20 mouse cellular contexts compared by ENCODE assay signal in the genomic region with DNA sequence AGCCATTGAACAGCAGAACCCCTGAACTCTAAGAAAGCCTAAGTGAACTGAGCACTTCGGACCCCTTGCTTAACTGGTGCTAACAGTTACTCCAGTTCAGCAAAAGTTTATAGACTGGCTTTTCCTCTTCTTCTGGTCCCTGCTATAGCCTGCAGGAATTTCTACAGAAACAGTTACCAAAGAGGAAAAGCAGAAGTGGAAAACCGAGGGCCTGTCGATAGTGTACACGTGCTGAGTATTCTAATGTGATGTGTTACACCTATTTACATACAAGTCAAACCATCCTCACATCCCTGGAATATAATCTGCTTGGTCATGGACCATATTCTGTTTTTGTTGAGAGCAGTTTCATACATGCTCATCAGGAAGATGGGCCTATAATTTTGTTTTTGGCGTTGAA. TPM values are rescaled to one million over a fixed set of nuclear protein-coding genes. Genes with fewer than 3 reads are reported as not detected.
A peak's percentile ranks its signal among the peaks of the same experiment; 100 is the strongest.
DNase-seq lines count a peak whose midpoint lies in the region; TF ChIP-seq lines count a peak whose summit lies in the region.
"Had no signal": no experiment of that assay in that cellular context is flagged by ENCODE, and none has a peak within 500 bp of the region (broad histone marks: within the 10 kb centered on the region; RNA-seq: fewer than 3 reads in every experiment).

No protein-coding gene starts in this region.

- no peak overlapping the region for H3K9ac ChIP-seq in CH12.LX (ENCODE audit: insufficient read depth, low read depth)

- in situ Hi-C loops in CH12.LX (cut with MboI; ENCODE audit: low pct_ligation_motif_present, low pct_unique_long_range_greater_than_20kb, low sequenced_read_pairs) = no loop called here

- intact Hi-C loops in left cerebral cortex, adult 2 months (cut with DNase I) = no loop called here

- no peak for TF ChIP-seq RAD21 in CH12.LX (IDR thresholded peaks at IDR 0.05; ENCODE audit: low read depth, low read length)

- no peak overlapping the region for H3K27ac ChIP-seq in heart, embryonic 10.5 days
- H3K27ac ChIP-seq in CH12.LX (ENCODE audit: insufficient read depth, low read depth) = no peak overlapping the region
- H3K27ac ChIP-seq in left cerebral cortex, adult 2 months = no peak overlapping the region

- no peak for TF ChIP-seq EP300 in CH12.LX (IDR thresholded peaks at IDR 0.05; ENCODE audit: low read length)

- 90% methylated on average over 5 of the region's 5 CpGs for WGBS in heart, embryonic 10.5 days

- no peak for TF ChIP-seq CTCF in CH12.LX (conservative IDR thresholded peaks at IDR 0.05 in 1 of 2, IDR thresholded peaks at IDR 0.05 in 1 of 2; ENCODE audit: low read depth in 2 of 2, low read length in 2 of 2)
- no peak for TF ChIP-seq CTCF in left cerebral cortex, adult 2 months (IDR thresholded peaks at IDR 0.05)

- H3K27me3 ChIP-seq in heart, embryonic 10.5 days (ENCODE audit: insufficient read depth, poor library complexity, severe bottlenecking) = no peaks in the 10 kb centered on the region
- no peaks in the 10 kb centered on the region for H3K27me3 ChIP-seq in CH12.LX (replicated peaks)

- no peaks in the 10 kb centered on the region for H3K79me2 ChIP-seq in CH12.LX (replicated peaks; ENCODE audit: control insufficient read depth, extremely low read depth, insufficient read depth, poor library complexity, severe bottlenecking)

- H3K36me3 ChIP-seq in heart, embryonic 10.5 days = no peaks in the 10 kb centered on the region
- H3K36me3 ChIP-seq in CH12.LX (replicated peaks in 1 of 2; ENCODE audit: control insufficient read depth in 1 of 2, insufficient read depth in 1 of 2, low read length in 1 of 2) = no peaks in the 10 kb centered on the region
- H3K36me3 ChIP-seq: G1E had no signal

- no peaks in the 10 kb centered on the region for H3K9me3 ChIP-seq in heart, embryonic 10.5 days
- no peaks in the 10 kb centered on the region for H3K9me3 ChIP-seq in CH12.LX (replicated peaks; ENCODE audit: low read length)
- H3K9me3 ChIP-seq: G1E had no signal

- dilution Hi-C loops in CH12.LX (cut with MboI; ENCODE audit: extremely low pct_ligation_motif_present, extremely low pct_unique_long_range_greater_than_20kb, low sequenced_read_pairs) = no loop called here

- no peak overlapping the region for H3K4me3 ChIP-seq in heart, embryonic 10.5 days
- no peak overlapping the region for H3K4me3 ChIP-seq in CH12.LX (replicated peaks in 1 of 3; ENCODE audit: low read depth in 2 of 3, low read length in 2 of 3, poor library complexity in 1 of 3)
- no peak overlapping the region for H3K4me3 ChIP-seq in left cerebral cortex, adult 2 months

- H3K4me2 ChIP-seq in CH12.LX (ENCODE audit: insufficient read depth, low read depth, poor library complexity, severe bottlenecking) = no peak overlapping the region

- no peak for TF ChIP-seq POLR2A in CH12.LX (IDR thresholded peaks at IDR 0.05; ENCODE audit: low read depth, low read length)

- peaks cover 16% of the 10 kb centered on the region for H3K4me1 ChIP-seq in heart, embryonic 10.5 days
- H3K4me1 ChIP-seq in CH12.LX (ENCODE audit: control insufficient read depth in 1 of 2, insufficient read depth in 2 of 2) = peaks cover 0 to 5% of the 10 kb centered on the region in 2 experiments; a peak in 1 of 4 replicates

- peak; percentile 55 for DNase-seq in heart, embryonic 10.5 days (ENCODE audit: low spot score)
- DNase-seq in heart, adult 9 months (ENCODE audit: low spot score in 2 of 2) = no peak
- DNase-seq in CH12.LX (ENCODE audit: extremely low read depth) = no peak
- DNase-seq in left cerebral cortex, adult 2 months (ENCODE audit: extremely low spot score in 1 of 2, low spot score in 2 of 2) = no peak
- DNase-seq: adrenal gland, adult 2 months; adrenal gland, adult 8-10 months; adrenal gland, postnatal 10 days; adrenal gland, postnatal 14 days; adrenal gland, postnatal 25 days; adrenal gland, postnatal 36 days; B cell, adult 2 months; cerebellum, adult 11 months; cerebellum, adult 11-12 months; cerebellum, adult 18-20 months; cerebellum, adult 2 months had no signal

TF ChIP-seq in CH12.LX, 34 proteins besides CTCF, POLR2A, EP300 and RAD21:
- no peak for TF ChIP-seq IRF4 (IDR thresholded peaks at IDR 0.05; ENCODE audit: low read depth, low read length)
- peak; percentile 52 for TF ChIP-seq BHLHE40 (IDR thresholded peaks at IDR 0.05; ENCODE audit: low read depth, low read length)
- no peak for TF ChIP-seq E2F4 (IDR thresholded peaks at IDR 0.05; ENCODE audit: insufficient replicate concordance, low read depth, low read length)
- TF ChIP-seq GABPA (IDR thresholded peaks at IDR 0.05; ENCODE audit: insufficient replicate concordance, low read depth, low read length) = no peak

RNA-seq across cellular contexts. Expression of a gene that starts 30.4 kb away (rescaled TPM):
- not detected in 2 replicates for polyA plus RNA-seq in heart, embryonic 10.5 days (2016; fragmentation: Nextera tagmentation; extraction: Ambion mirVana)
- total RNA-seq in CH12.LX (2012; rRNA removed) (not detected in 2 replicates), CH12.LX (2014; rRNA removed) (not detected in 2 replicates)
- polyA plus RNA-seq in CH12.LX (2012; ENCODE audit: insufficient read length, low read depth) = not detected in 2 replicates
- total RNA-seq in left cerebral cortex, adult 2 months (2021) = under 1 TPM; 0.09 to 0.27 TPM
- total RNA-seq: adrenal gland, postnatal 10 days; adrenal gland, postnatal 25 days; adrenal gland, postnatal 36 days; MEL had no signal
- polyA plus RNA-seq: activated CD4-positive, CD25-positive, alpha-beta regulatory T cell, adult 4 months; CD4-positive, CD25-positive, alpha-beta regulatory T cell, adult 4 months; cerebellum, adult 2 months; G1E; Patski had no signal
